In the genomic region with DNA sequence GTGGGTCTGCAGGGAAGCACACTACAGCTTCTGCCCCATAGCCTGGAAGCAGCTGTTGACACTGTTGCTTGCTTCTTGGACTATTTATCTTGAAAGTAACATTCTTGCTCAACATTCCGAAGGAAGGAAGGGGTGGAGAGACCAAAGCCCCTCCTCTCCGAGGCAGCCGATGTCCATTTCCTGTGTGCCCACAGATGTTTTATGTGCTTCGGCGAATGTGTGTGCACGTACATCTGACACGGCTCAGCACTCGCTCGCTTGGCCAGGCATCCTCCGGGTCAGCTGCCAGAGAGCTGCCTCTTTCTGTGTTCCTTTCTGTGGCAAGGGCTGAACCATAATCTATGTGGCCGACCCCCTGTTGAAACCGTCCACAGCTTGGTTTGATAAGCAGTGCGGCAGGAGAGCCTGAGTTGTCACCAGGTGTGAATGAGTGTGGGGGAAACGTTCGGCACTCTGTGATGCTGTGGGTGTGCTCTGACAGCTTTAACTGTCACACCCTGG, we compare ENCODE assay signal across 8 mouse cellular contexts. TPM values are rescaled to one million over a fixed set of nuclear protein-coding genes. Genes with fewer than 3 reads are reported as not detected.
DNase-seq lines count a peak whose midpoint lies in the region; ATAC-seq lines count a peak whose summit lies in the region.

No protein-coding gene starts in this region.

- 80% methylated on average over 15 of the region's 15 CpGs for WGBS in hindbrain, embryonic 15.5 days
- WGBS in hindbrain, embryonic 12.5 days, result 72% methylated on average over 15 of the region's 15 CpGs
- 16% methylated on average over 15 of the region's 15 CpGs for WGBS in heart, embryonic 16.5 days
- WGBS in limb, embryonic 11.5 days, result 29% methylated on average over 15 of the region's 15 CpGs

- H3K4me2 ChIP-seq in hindbrain, embryonic 15.5 days, result no peak overlapping the region
- no peak overlapping the region for H3K4me2 ChIP-seq in hindbrain, embryonic 12.5 days (replicated peaks)
- peak overlapping the region; percentile 29 for H3K4me2 ChIP-seq in heart, embryonic 16.5 days (ENCODE audit: low read depth, low read length)
- H3K4me2 ChIP-seq in limb, embryonic 11.5 days (ENCODE audit: low read depth, severe bottlenecking), result peak overlapping the region; percentile 15; the same call in 1 of the 2 replicates

- no peak overlapping the region for H3K4me3 ChIP-seq in hindbrain, embryonic 15.5 days
- H3K4me3 ChIP-seq in hindbrain, embryonic 12.5 days, result no peak overlapping the region
- peak overlapping the region; percentile 7; the same call in 1 of the 2 replicates for H3K4me3 ChIP-seq in heart, embryonic 16.5 days (ENCODE audit: low read length)
- H3K4me3 ChIP-seq in limb, embryonic 11.5 days (ENCODE audit: low read depth, low read length), result no peak overlapping the region

- no peaks in the 10 kb centered on the region for H3K9me3 ChIP-seq in hindbrain, embryonic 15.5 days
- H3K9me3 ChIP-seq in hindbrain, embryonic 12.5 days (replicated peaks), result no peaks in the 10 kb centered on the region
- H3K9me3 ChIP-seq in heart, embryonic 16.5 days (replicated peaks; ENCODE audit: control insufficient read depth, low read length), result no peaks in the 10 kb centered on the region
- H3K9me3 ChIP-seq in limb, embryonic 11.5 days (ENCODE audit: control insufficient read depth, low read length), result no peaks in the 10 kb centered on the region

- 0 out of 2 replicates have a peak, but pooled peaks cover 5% of the 10 kb centered on the region for H3K27me3 ChIP-seq in hindbrain, embryonic 15.5 days
- H3K27me3 ChIP-seq in hindbrain, embryonic 12.5 days, result no peaks in the 10 kb centered on the region
- no peaks in the 10 kb centered on the region for H3K27me3 ChIP-seq in heart, embryonic 16.5 days (ENCODE audit: control insufficient read depth, insufficient read depth, low read length)
- H3K27me3 ChIP-seq in limb, embryonic 11.5 days (ENCODE audit: control insufficient read depth, insufficient read depth, low read length), result no peaks in the 10 kb centered on the region

- H3K4me1 ChIP-seq in hindbrain, embryonic 15.5 days (replicated peaks), result peaks cover 68% of the 10 kb centered on the region
- peaks cover 68% of the 10 kb centered on the region for H3K4me1 ChIP-seq in hindbrain, embryonic 12.5 days
- peaks cover 38% of the 10 kb centered on the region for H3K4me1 ChIP-seq in heart, embryonic 16.5 days (ENCODE audit: control insufficient read depth, insufficient read depth, low read length)
- peaks cover 36% of the 10 kb centered on the region for H3K4me1 ChIP-seq in limb, embryonic 11.5 days (ENCODE audit: control insufficient read depth, insufficient read depth, low read length)

- H3K27ac ChIP-seq in hindbrain, embryonic 15.5 days (replicated peaks), result 0 out of 2 replicates have a peak overlapping the region, but pooled peaks have one; percentile 49
- no peak overlapping the region for H3K27ac ChIP-seq in hindbrain, embryonic 12.5 days
- peak overlapping the region; percentile 89 for H3K27ac ChIP-seq in heart, embryonic 16.5 days (ENCODE audit: low read length)
- H3K27ac ChIP-seq in limb, embryonic 11.5 days (replicated peaks; ENCODE audit: low read depth, low read length), result peak overlapping the region; percentile 65

- H3K9ac ChIP-seq in hindbrain, embryonic 15.5 days, result no peak overlapping the region
- no peak overlapping the region for H3K9ac ChIP-seq in hindbrain, embryonic 12.5 days
- peak overlapping the region; percentile 28; the same call in 1 of the 2 replicates for H3K9ac ChIP-seq in heart, embryonic 16.5 days (ENCODE audit: low read length)
- H3K9ac ChIP-seq in limb, embryonic 11.5 days (ENCODE audit: low read length), result no peak overlapping the region

- no peaks in the 10 kb centered on the region for H3K36me3 ChIP-seq in hindbrain, embryonic 15.5 days
- 0 out of 2 replicates have a peak, but pooled peaks cover 8% of the 10 kb centered on the region for H3K36me3 ChIP-seq in hindbrain, embryonic 12.5 days
- no peaks in the 10 kb centered on the region for H3K36me3 ChIP-seq in heart, embryonic 16.5 days (ENCODE audit: control insufficient read depth, insufficient read depth)
- no peaks in the 10 kb centered on the region for H3K36me3 ChIP-seq in limb, embryonic 11.5 days (ENCODE audit: control insufficient read depth, insufficient read depth, low read length)

- no peak for ATAC-seq in hindbrain, embryonic 15.5 days (ENCODE audit: low FRiP score, low read depth)
- no peak for ATAC-seq in hindbrain, embryonic 12.5 days (ENCODE audit: low FRiP score)
- ATAC-seq in heart, embryonic 16.5 days (replicated peaks; ENCODE audit: extremely low read depth, insufficient read depth, low FRiP score), result peak; percentile 58
- ATAC-seq in limb, embryonic 11.5 days (ENCODE audit: insufficient number of reproducible peaks, low FRiP score, low TSS enrichment, low read depth), result no peak
- peak; percentile 55 for ATAC-seq in monocyte, adult 5-6 weeks (replicated peaks; ENCODE audit: insufficient number of reproducible peaks, low FRiP score, low TSS enrichment, poor library complexity, severe bottlenecking)
- ATAC-seq in megakaryocyte-erythroid progenitor cell, adult 5-6 weeks (replicated peaks; ENCODE audit: low FRiP score, low TSS enrichment, poor library complexity, severe bottlenecking), result no peak

- peak; percentile 58 for DNase-seq in limb, embryonic 11.5 days (ENCODE audit: low spot score)
- no peak for DNase-seq in adrenal gland, adult 18-20 months (ENCODE audit: low spot score in 2 of 2)
- no peak for DNase-seq in adipocyte (ENCODE audit: low spot score)

RNA-seq across cellular contexts. Expression of a gene that starts 27.0 kb away (rescaled TPM):
- 6.6 and 8.3 TPM in 2 replicates for polyA plus RNA-seq in hindbrain, embryonic 15.5 days (2015; fragmentation: Nextera tagmentation; extraction: Ambion mirVana)
- 9.4 and 9.9 TPM in 2 replicates for polyA plus RNA-seq in hindbrain, embryonic 12.5 days (2016; fragmentation: Nextera tagmentation; extraction: Ambion mirVana)
- 0.83 and 0.84 TPM in 2 replicates for polyA plus RNA-seq in heart, embryonic 16.5 days (2015; fragmentation: Nextera tagmentation; extraction: Ambion mirVana)
- polyA plus RNA-seq in limb, embryonic 11.5 days (2014; fragmentation: Nextera tagmentation; extraction: Ambion mirVana), result 2.4 and 2.5 TPM in 2 replicates
- 0.75 TPM in 1 of 3 replicates, not detected in the others for total RNA-seq in monocyte, adult 5-6 weeks (2017)
- total RNA-seq in megakaryocyte-erythroid progenitor cell, adult 5-6 weeks (2014; fragmentation: Nextera tagmentation), result 1.2 TPM in 1 of 2 replicates, not detected in the other
- total RNA-seq in megakaryocyte-erythroid progenitor cell, adult 5-6 weeks (2017), result 0.08 TPM in 1 of 2 replicates, not detected in the other
- 10 to 100 TPM; 62.7 to 76.0 TPM for total RNA-seq in adrenal gland, adult 18-20 months (2021)

Comparison
In these comparisons a context has a peak if more than half of its experiments do, and no peak if none do; other contexts are left out.
1. ATAC-seq: peak in heart, embryonic 16.5 days (single experiment) and monocyte, adult 5-6 weeks (single experiment); none in hindbrain, embryonic 15.5 days (single experiment), hindbrain, embryonic 12.5 days (single experiment), limb, embryonic 11.5 days (single experiment) and megakaryocyte-erythroid progenitor cell, adult 5-6 weeks (single experiment).
2. H3K4me2 ChIP-seq: peak in heart, embryonic 16.5 days (single experiment) and limb, embryonic 11.5 days (single experiment); none in hindbrain, embryonic 15.5 days (single experiment) and hindbrain, embryonic 12.5 days (single experiment).